Mouse (Mus musculus) forebrain, embryonic 14.5 days (tissue): Measurements from ENCODE around the gene Midn. TPM values are rescaled to one million over a fixed set of nuclear protein-coding genes. Genes with fewer than 3 reads are reported as not detected.

Experiments used
- ATAC-seq: fragments of 200-750 bp; cut with Nextera tagmentation; 2 replicates; pipeline ENCODE4 v1.8.0; 2017; ENCODE audit warnings: mild to moderate bottlenecking, moderate library complexity
- DNase-seq: peaks from one replicate; pipeline ENCODE4 v3.0.0-alpha.2; 2015; ENCODE audit warnings: low spot score
- H3K27ac ChIP-seq: fragments of 300-500 bp; sonication (generic); 2 replicates; pipeline ENCODE4 v1.5.1; 2014; ENCODE audit warnings: low read depth, mild to moderate bottlenecking, control low read depth, low read length, moderate library complexity
- H3K27me3 ChIP-seq: fragments of 300-500 bp; sonication (generic); replicated peaks from 2 replicates; pipeline ENCODE4 v1.6.1; 2014; ENCODE audit warnings: low read length, control low read depth, mixed read lengths; ENCODE audit not compliant: control insufficient read depth, insufficient read depth
- H3K36me3 ChIP-seq: fragments of 300-500 bp; sonication (generic); 2 replicates; pipeline ENCODE4 v1.6.1; 2014; ENCODE audit warnings: low read length, control low read depth; ENCODE audit not compliant: control insufficient read depth, insufficient read depth
- H3K4me1 ChIP-seq: fragments of 300-500 bp; sonication (generic); 2 replicates; pipeline ENCODE4 v1.6.1; 2014; ENCODE audit warnings: antibody characterized with exemption, low read length, control low read depth; ENCODE audit not compliant: control insufficient read depth, insufficient read depth
- H3K4me2 ChIP-seq: fragments of 300-500 bp; sonication (generic); 2 replicates; pipeline ENCODE4 v1.6.1; 2014; ENCODE audit warnings: mild to moderate bottlenecking, control low read depth, low read length
- H3K4me3 ChIP-seq: fragments of 300-500 bp; sonication (generic); 2 replicates; pipeline ENCODE4 v1.5.1; 2014; ENCODE audit warnings: low read depth, low read length, control low read depth
- H3K9ac ChIP-seq: fragments of 300-500 bp; sonication (generic); 2 replicates; pipeline ENCODE4 v1.6.1; 2014; ENCODE audit warnings: mild to moderate bottlenecking, low read length, control low read depth, moderate library complexity
- H3K9me3 ChIP-seq: fragments of 300-500 bp; sonication (generic); replicated peaks from 2 replicates; pipeline ENCODE4 v1.6.1; 2016; ENCODE audit warnings: low read length, control low read depth, mixed read lengths; ENCODE audit not compliant: control insufficient read depth
- WGBS: fragments of 180-500 bp; shearing (Covaris S2); extraction: QIAGEN DNeasy Blood & Tissue Kit; methylation state at CpG from one replicate; pipeline ENCODE4 v1.1.7; 2014; 5-methylcytosine and 5-hydroxymethylcytosine counted together
- polyA plus RNA-seq: library from polyadenylated mRNA; unstranded; fragments of >200 nt; fragmentation: Nextera tagmentation; extraction: Ambion mirVana; gene quantifications from 2 replicates; pipeline ENCODE4 v1.2.1, GENCODE M21; 2014

Midn gene
- polyA plus RNA-seq, 1 experiment from 2014 or later, result 67.0 TPM

- DNase-seq (peak; percentile 87), ATAC-seq (peak; percentile 11)
- Histone ChIP-seq H3K4me2 (peak overlapping the region; percentile 95), H3K9me3 (no peaks in the 10 kb centered on the region), H3K36me3 (peaks cover 63% of the 10 kb centered on the region), H3K9ac (peak overlapping the region; percentile 100), H3K4me1 (peaks cover 17% of the 10 kb centered on the region), H3K4me3 (peak overlapping the region; percentile 100), H3K27ac (peak overlapping the region; percentile 100), H3K27me3 (no peaks in the 10 kb centered on the region)
- WGBS, result under 1% methylated on average over 37 of the region's 71 CpGs
These were observed 2.4 kb downstream of the Midn start for GRCm38 (mm10) chr10:80150226-80151210.

- Histone ChIP-seq H3K27ac (peak overlapping the region; percentile 100), H3K36me3 (peaks cover 65% of the 10 kb centered on the region), H3K4me3 (peak overlapping the region; percentile 100), H3K4me2 (peak overlapping the region; percentile 95), H3K9me3 (no peaks in the 10 kb centered on the region), H3K27me3 (no peaks in the 10 kb centered on the region), H3K4me1 (peaks cover 17% of the 10 kb centered on the region), H3K9ac (peak overlapping the region; percentile 100)
- DNase-seq, result peak; percentile 58
- under 1% methylated on average over 26 of the region's 26 CpGs for WGBS
- ATAC-seq, result no peak
These were observed 3.4 kb downstream of the Midn start for GRCm38 (mm10) chr10:80151211-80152034.

- Histone ChIP-seq H3K4me1 (peaks cover 17% of the 10 kb centered on the region), H3K9ac (peak overlapping the region; percentile 100), H3K27ac (peak overlapping the region; percentile 100), H3K9me3 (no peaks in the 10 kb centered on the region), H3K36me3 (peaks cover 67% of the 10 kb centered on the region), H3K27me3 (no peaks in the 10 kb centered on the region), H3K4me3 (peak overlapping the region; percentile 100), H3K4me2 (peak overlapping the region; percentile 95)
- WGBS, result 2% methylated on average over 15 of the region's 15 CpGs
- ATAC-seq (no peak), DNase-seq (no peak)
These were observed 4.2 kb downstream of the Midn start for GRCm38 (mm10) chr10:80152071-80152872.

GRCm38 (mm10) chr10:80152873-80153260 is 4.8 kb downstream of the Midn start:
- Histone ChIP-seq H3K27me3 (no peaks in the 10 kb centered on the region), H3K4me2 (peak overlapping the region; percentile 95), H3K27ac (peak overlapping the region; percentile 100; the same call in 1 of the 2 replicates), H3K36me3 (peaks cover 72% of the 10 kb centered on the region), H3K9ac (peak overlapping the region; percentile 100), H3K9me3 (no peaks in the 10 kb centered on the region), H3K4me3 (peak overlapping the region; percentile 100), H3K4me1 (peaks cover 17% of the 10 kb centered on the region)
- no peak for ATAC-seq
- 46% methylated on average over 3 of the region's 3 CpGs for WGBS
- no peak for DNase-seq

- Histone ChIP-seq H3K4me3 (0 out of 2 replicates have a peak overlapping the region, but pooled peaks have one; percentile 100), H3K36me3 (peaks cover 80% of the 10 kb centered on the region), H3K9ac (peak overlapping the region; percentile 100), H3K27me3 (no peaks in the 10 kb centered on the region), H3K4me2 (peak overlapping the region; percentile 95), H3K4me1 (peaks cover 21% of the 10 kb centered on the region), H3K27ac (peak overlapping the region; percentile 44), H3K9me3 (no peaks in the 10 kb centered on the region)
- no peak for DNase-seq
- no peak for ATAC-seq
- WGBS, result 86% methylated on average over 19 of the region's 19 CpGs
These were observed 5.6 kb downstream of the Midn start for GRCm38 (mm10) chr10:80153713-80154112.

GRCm38 (mm10) chr10:80154384-80154783 is 6.3 kb downstream of the Midn start:
- no peak overlapping the region for H3K4me3 ChIP-seq
- DNase-seq (no peak), ATAC-seq (no peak)
- no peaks in the 10 kb centered on the region for H3K9me3 ChIP-seq
- no peaks in the 10 kb centered on the region for H3K27me3 ChIP-seq
- no peak overlapping the region for H3K9ac ChIP-seq
- 0 out of 2 replicates have a peak overlapping the region, but pooled peaks have one; percentile 9 for H3K4me2 ChIP-seq
- 79% methylated on average over 7 of the region's 7 CpGs for WGBS
- peaks cover 23% of the 10 kb centered on the region for H3K4me1 ChIP-seq
- H3K27ac ChIP-seq, result no peak overlapping the region
- peaks cover 81% of the 10 kb centered on the region for H3K36me3 ChIP-seq

GRCm38 (mm10) chr10:80155277-80155676 is 7.2 kb downstream of the Midn start:
- H3K9me3 ChIP-seq, result no peaks in the 10 kb centered on the region
- no peak overlapping the region; the same call in 1 of the 2 replicates for H3K9ac ChIP-seq
- ATAC-seq, result no peak
- 0 out of 2 replicates have a peak overlapping the region, but pooled peaks have one; percentile 9 for H3K4me2 ChIP-seq
- H3K27me3 ChIP-seq, result no peaks in the 10 kb centered on the region
- peaks cover 24% of the 10 kb centered on the region for H3K4me1 ChIP-seq
- no peak overlapping the region for H3K4me3 ChIP-seq
- H3K36me3 ChIP-seq, result peaks cover 77% of the 10 kb centered on the region
- peak overlapping the region; percentile 33; the same call in 1 of the 2 replicates for H3K27ac ChIP-seq
- no peak for DNase-seq
- WGBS, result 53% methylated on average over 1 of the region's 1 CpGs
